Mouse (Mus musculus) heart, embryonic 15.5 days (tissue): ENCODE measurements at regions not wholly inside any gene's neighbourhood (a gene's known extent, or its start where the extent isn't known, plus 50 kb on each side); places are given as distances from the start of the nearest gene placed in this dataset.

Experiments
- ATAC-seq: fragments of 200-750 bp; cut with Nextera tagmentation; replicated peaks from 2 replicates; pipeline ENCODE4 v1.8.0; 2017; ENCODE audit warnings: low read depth, moderate TSS enrichment; ENCODE audit not compliant: insufficient number of reproducible peaks, insufficient read depth, low FRiP score
- H3K27ac ChIP-seq: fragments of 300-500 bp; sonication (generic); 2 replicates; pipeline ENCODE4 v1.5.1; 2015; ENCODE audit warnings: mild to moderate bottlenecking, inconsistent platforms
- H3K27me3 ChIP-seq: fragments of 300-500 bp; sonication (generic); 2 replicates; pipeline ENCODE4 v1.6.1; 2015; ENCODE audit warnings: inconsistent platforms
- H3K36me3 ChIP-seq: fragments of 300-500 bp; sonication (generic); 2 replicates; pipeline ENCODE4 v1.6.1; 2015; ENCODE audit warnings: mild to moderate bottlenecking, inconsistent platforms
- H3K4me1 ChIP-seq: fragments of 300-500 bp; sonication (generic); replicated peaks from 2 replicates; pipeline ENCODE4 v1.6.1; 2015; ENCODE audit warnings: inconsistent platforms
- H3K4me2 ChIP-seq: fragments of 300-500 bp; sonication (generic); 2 replicates; pipeline ENCODE4 v1.6.1; 2015; ENCODE audit warnings: inconsistent platforms, mild to moderate bottlenecking, moderate library complexity
- H3K4me3 ChIP-seq: fragments of 300-500 bp; sonication (generic); 2 replicates; pipeline ENCODE4 v1.5.1; 2015; ENCODE audit warnings: mild to moderate bottlenecking, inconsistent platforms
- H3K9ac ChIP-seq: fragments of 300-500 bp; sonication (generic); 2 replicates; pipeline ENCODE4 v1.6.1; 2015; ENCODE audit warnings: mild to moderate bottlenecking, inconsistent platforms
- H3K9me3 ChIP-seq: fragments of 300-500 bp; sonication (generic); replicated peaks from 2 replicates; pipeline ENCODE4 v1.6.1; 2016; ENCODE audit warnings: inconsistent platforms
- WGBS: fragments of 180-500 bp; shearing (Covaris S2); methylation state at CpG from one replicate; pipeline ENCODE4 v1.1.7; 2015; ENCODE audit warnings: mixed read lengths; 5-methylcytosine and 5-hydroxymethylcytosine counted together

DNA sequence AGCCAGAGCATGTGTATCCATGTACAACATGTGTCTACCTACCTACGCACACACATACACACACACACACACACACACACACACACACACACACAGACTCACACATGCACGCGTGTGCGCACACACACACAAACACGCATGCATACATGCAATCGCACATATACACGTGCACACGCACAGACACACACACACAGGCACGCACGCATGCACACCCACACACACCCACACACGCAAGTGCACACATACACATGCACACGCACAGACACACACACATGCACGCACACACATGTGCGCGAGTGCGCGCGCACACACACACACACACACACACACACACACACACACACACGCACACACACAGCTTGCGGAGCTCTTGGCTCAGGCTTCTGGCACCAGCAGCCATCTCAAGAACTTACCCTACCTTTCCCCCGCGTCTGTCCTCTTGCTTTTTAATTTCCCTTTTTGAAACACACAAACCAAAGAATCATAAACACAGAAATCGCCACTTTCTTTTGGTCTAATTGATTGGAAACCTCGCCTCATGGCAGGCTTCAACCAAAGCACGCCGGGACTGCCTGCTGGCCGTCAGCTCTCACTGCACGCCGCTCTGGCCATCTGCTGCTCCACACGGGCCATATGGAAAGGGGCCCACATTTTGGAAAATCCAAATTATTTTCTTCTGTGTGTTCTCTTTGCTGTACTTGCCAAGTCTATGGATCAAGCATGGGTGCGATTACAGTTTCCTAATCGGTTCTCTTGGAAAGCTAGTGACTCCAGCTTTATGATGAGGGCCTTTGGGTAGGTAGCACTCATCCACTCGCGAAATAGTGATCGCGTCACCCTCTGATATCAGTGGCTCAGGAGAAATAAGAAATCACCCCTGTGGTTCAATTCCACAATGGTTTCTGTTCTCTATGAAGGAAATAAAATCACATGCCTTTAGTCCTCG is 127.9 kb upstream of the Gm9833 start:
- ATAC-seq, result no peak
- 90% methylated on average over 37 of the region's 37 CpGs for WGBS
- H3K9ac ChIP-seq, result no peak overlapping the region
- H3K9me3 ChIP-seq, result no peaks in the 10 kb centered on the region
- no peak overlapping the region for H3K4me2 ChIP-seq
- no peak overlapping the region for H3K4me3 ChIP-seq
- H3K36me3 ChIP-seq, result no peaks in the 10 kb centered on the region
- no peaks in the 10 kb centered on the region; the same call in 1 of the 2 replicates for H3K27me3 ChIP-seq
- H3K4me1 ChIP-seq, result no peaks in the 10 kb centered on the region
- no peak overlapping the region for H3K27ac ChIP-seq

DNA sequence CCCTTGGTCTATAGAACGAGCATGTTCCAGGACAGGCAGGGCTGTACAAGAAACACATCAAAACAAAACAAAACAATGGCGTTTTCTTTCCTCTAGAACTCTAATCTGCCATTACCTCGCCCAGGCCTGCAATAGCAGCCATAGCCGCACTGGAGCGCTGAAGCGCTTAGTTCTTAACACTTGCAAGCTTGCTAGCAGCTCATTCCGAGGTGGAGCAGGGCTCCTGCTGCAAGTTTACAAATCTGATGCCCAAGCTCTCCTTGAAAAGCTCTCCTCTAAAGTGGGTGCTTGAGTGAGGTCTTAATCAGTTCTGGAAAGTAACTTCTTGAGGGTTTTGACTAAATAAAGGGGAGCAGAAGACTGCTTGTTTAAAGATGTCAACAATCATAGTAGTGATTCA is 127.2 kb upstream of the Gm9833 start:
- Histone ChIP-seq H3K9ac (no peak overlapping the region), H3K4me1 (no peaks in the 10 kb centered on the region), H3K9me3 (no peaks in the 10 kb centered on the region), H3K27me3 (no peaks in the 10 kb centered on the region; the same call in 1 of the 2 replicates), H3K4me3 (no peak overlapping the region), H3K36me3 (no peaks in the 10 kb centered on the region), H3K4me2 (no peak overlapping the region), H3K27ac (no peak overlapping the region)
- 46% methylated on average over 7 of the region's 7 CpGs for WGBS
- no peak for ATAC-seq
